ENCODE assay signal across 16 mouse cellular contexts in the genomic region with DNA sequence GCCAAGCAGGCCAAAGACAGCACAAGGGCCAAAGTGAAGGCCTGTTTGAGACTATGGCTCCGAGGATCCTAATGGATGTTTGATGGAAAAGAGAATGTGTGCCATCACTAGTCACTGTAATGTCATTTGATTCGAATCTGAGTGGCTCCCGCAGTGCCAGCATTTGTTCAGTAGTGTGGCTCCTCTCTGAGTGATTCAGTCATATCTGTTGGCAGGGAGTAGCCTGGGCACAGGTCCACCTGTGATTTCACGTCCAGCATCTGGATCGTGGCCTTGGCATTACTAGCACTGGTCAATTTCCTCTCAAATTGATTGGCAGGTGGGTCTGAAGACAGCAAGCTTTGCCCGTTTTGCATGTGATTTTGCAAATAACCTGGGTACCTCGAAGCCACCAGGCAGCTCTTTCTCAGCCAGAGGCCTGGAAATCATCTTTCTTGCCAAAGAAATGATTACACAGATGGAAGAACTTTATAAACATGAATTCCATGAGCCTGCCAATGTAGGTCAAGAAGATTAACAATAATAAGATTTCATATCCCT. TPM values are rescaled to one million over a fixed set of nuclear protein-coding genes. Genes with fewer than 3 reads are reported as not detected.
DNase-seq lines count a peak whose midpoint lies in the region; ATAC-seq and TF ChIP-seq lines count a peak whose summit lies in the region.
"Had no signal": no experiment of that assay in that cellular context is flagged by ENCODE, and none has a peak within 500 bp of the region (broad histone marks: within the 10 kb centered on the region; RNA-seq: fewer than 3 reads in every experiment).

No protein-coding gene starts in this region.

- no peak for TF ChIP-seq CTCF in thymus, adult 2 months (IDR thresholded peaks at IDR 0.05; ENCODE audit: borderline replicate concordance, control insufficient read depth, extremely low read depth, insufficient read depth, low read length, poor library complexity)

- no peaks in the 10 kb centered on the region; the same call in 1 of the 2 replicates for H3K4me1 ChIP-seq in heart, embryonic 10.5 days
- no peaks in the 10 kb centered on the region for H3K4me1 ChIP-seq in midbrain, embryonic 15.5 days
- H3K4me1 ChIP-seq in midbrain, embryonic 13.5 days (replicated peaks) = no peaks in the 10 kb centered on the region
- H3K4me1 ChIP-seq in thymus, adult 2 months (replicated peaks; ENCODE audit: control insufficient read depth, insufficient read depth, low read length) = no peaks in the 10 kb centered on the region
- H3K4me1 ChIP-seq: embryonic facial prominence, embryonic 12.5 days; midbrain, embryonic 12.5 days had no signal

- no peak for TF ChIP-seq POLR2A in thymus, adult 2 months (IDR thresholded peaks at IDR 0.05; ENCODE audit: control insufficient read depth, extremely low read depth, insufficient read depth, low read length, poor library complexity)

- H3K4me3 ChIP-seq in heart, embryonic 10.5 days = no peak overlapping the region
- H3K4me3 ChIP-seq in midbrain, embryonic 15.5 days = no peak overlapping the region
- H3K4me3 ChIP-seq in midbrain, embryonic 13.5 days (replicated peaks) = no peak overlapping the region
- H3K4me3 ChIP-seq in thymus, adult 2 months (ENCODE audit: control insufficient read depth, insufficient read depth, low read length) = no peak overlapping the region
- H3K4me3 ChIP-seq: embryonic facial prominence, embryonic 12.5 days; midbrain, embryonic 12.5 days had no signal

- no peak overlapping the region for H3K9ac ChIP-seq in midbrain, embryonic 15.5 days
- no peak overlapping the region for H3K9ac ChIP-seq in midbrain, embryonic 13.5 days (replicated peaks)
- H3K9ac ChIP-seq: embryonic facial prominence, embryonic 12.5 days; lung, embryonic 14.5 days; midbrain, embryonic 12.5 days had no signal

- H3K4me2 ChIP-seq in midbrain, embryonic 15.5 days = no peak overlapping the region
- H3K4me2 ChIP-seq in midbrain, embryonic 13.5 days (replicated peaks) = no peak overlapping the region
- H3K4me2 ChIP-seq: embryonic facial prominence, embryonic 12.5 days; lung, embryonic 14.5 days; midbrain, embryonic 12.5 days had no signal

- 0 out of 2 replicates have a peak, but pooled peaks have one; percentile 60 for ATAC-seq in midbrain, embryonic 15.5 days (replicated peaks)
- ATAC-seq in midbrain, embryonic 13.5 days = no peak
- ATAC-seq: CD4-positive, CD25-positive, alpha-beta regulatory T cell, adult 4 months; Patski had no signal

- 0 out of 2 replicates have a peak, but pooled peaks cover 2% of the 10 kb centered on the region for H3K36me3 ChIP-seq in heart, embryonic 10.5 days
- H3K36me3 ChIP-seq in midbrain, embryonic 15.5 days (replicated peaks) = no peaks in the 10 kb centered on the region
- H3K36me3 ChIP-seq in midbrain, embryonic 13.5 days = no peaks in the 10 kb centered on the region
- H3K36me3 ChIP-seq in thymus, adult 2 months (ENCODE audit: control insufficient read depth, insufficient read depth, low read length) = no peaks in the 10 kb centered on the region
- H3K36me3 ChIP-seq: embryonic facial prominence, embryonic 12.5 days; midbrain, embryonic 12.5 days had no signal

- no peaks in the 10 kb centered on the region for H3K9me3 ChIP-seq in heart, embryonic 10.5 days
- no peaks in the 10 kb centered on the region for H3K9me3 ChIP-seq in midbrain, embryonic 15.5 days
- no peaks in the 10 kb centered on the region for H3K9me3 ChIP-seq in midbrain, embryonic 13.5 days
- H3K9me3 ChIP-seq: embryonic facial prominence, embryonic 12.5 days; midbrain, embryonic 12.5 days had no signal

- no peaks in the 10 kb centered on the region for H3K27me3 ChIP-seq in heart, embryonic 10.5 days (ENCODE audit: insufficient read depth, poor library complexity, severe bottlenecking)
- H3K27me3 ChIP-seq in midbrain, embryonic 15.5 days (replicated peaks) = no peaks in the 10 kb centered on the region
- H3K27me3 ChIP-seq in midbrain, embryonic 13.5 days = no peaks in the 10 kb centered on the region
- H3K27me3 ChIP-seq in thymus, adult 2 months (ENCODE audit: control insufficient read depth, insufficient read depth, low read length) = no peaks in the 10 kb centered on the region
- H3K27me3 ChIP-seq: embryonic facial prominence, embryonic 12.5 days; midbrain, embryonic 12.5 days; Patski had no signal

- WGBS in heart, embryonic 10.5 days = 85% methylated on average over 7 of the region's 7 CpGs
- WGBS in midbrain, embryonic 15.5 days = 80% methylated on average over 7 of the region's 7 CpGs
- 85% methylated on average over 7 of the region's 7 CpGs for WGBS in midbrain, embryonic 13.5 days
- WGBS in thymus, adult 2 months = 90% methylated on average over 7 of the region's 7 CpGs

- intact Hi-C loops in heart, postnatal 36 days (cut with DNase I) = no loop called here

- no peak overlapping the region for H3K27ac ChIP-seq in heart, embryonic 10.5 days
- no peak overlapping the region for H3K27ac ChIP-seq in midbrain, embryonic 15.5 days
- H3K27ac ChIP-seq in midbrain, embryonic 13.5 days = no peak overlapping the region
- no peak overlapping the region for H3K27ac ChIP-seq in thymus, adult 2 months (ENCODE audit: control insufficient read depth, insufficient read depth, low read length)
- H3K27ac ChIP-seq: embryonic facial prominence, embryonic 12.5 days; midbrain, embryonic 12.5 days had no signal

- DNase-seq in heart, adult 11 months = peak; percentile 94
- DNase-seq in heart, embryonic 10.5 days (ENCODE audit: low spot score) = no peak
- peak; percentile 18 for DNase-seq in cerebellum, adult 11-12 months
- DNase-seq in heart, postnatal 36 days = peak; percentile 49 to 53
- DNase-seq in thymus, adult 2 months = no peak
- DNase-seq in left cerebral cortex, adult 11 months (ENCODE audit: low spot score) = no peak
- DNase-seq: gastrocnemius, postnatal 10 days; kidney, postnatal 36 days; lung, embryonic 14.5 days; right cerebral cortex, postnatal 25 days had no signal

RNA-seq across cellular contexts. Expression of gene Parm1, which starts 41.7 kb away (rescaled TPM):
- polyA plus RNA-seq in heart, embryonic 10.5 days (2016; fragmentation: Nextera tagmentation; extraction: Ambion mirVana) = 22.8 and 24.5 TPM in 2 replicates
- 6.2 and 6.6 TPM in 2 replicates for polyA plus RNA-seq in midbrain, embryonic 15.5 days (2015; fragmentation: Nextera tagmentation; extraction: Ambion mirVana)
- polyA plus RNA-seq in midbrain, embryonic 13.5 days (2015; fragmentation: Nextera tagmentation; extraction: Ambion mirVana) = 4.7 and 5.2 TPM in 2 replicates
- total RNA-seq in heart, postnatal 36 days (2021) = 10 to 100 TPM; 57.1 to 57.7 TPM
- 13.8 and 14.2 TPM in 2 replicates for polyA plus RNA-seq in thymus, adult 2 months (2012; rRNA removed)
- polyA plus RNA-seq: CD4-positive, CD25-positive, alpha-beta regulatory T cell, adult 4 months had no signal

Comparison
In these comparisons a context has a peak if more than half of its experiments do, and no peak if none do; other contexts are left out.
1. DNase-seq: peak in heart, adult 11 months (single experiment), cerebellum, adult 11-12 months (single experiment) and heart, postnatal 36 days (2 of 2); none in heart, embryonic 10.5 days (single experiment), thymus, adult 2 months (single experiment) and left cerebral cortex, adult 11 months (single experiment).